Mouse (Mus musculus): Measurements from ENCODE around the gene Zbtb16. TPM values are rescaled to one million over a fixed set of nuclear protein-coding genes. Genes with fewer than 3 reads are reported as not detected.

Zbtb16 gene
- polyA plus RNA-seq, 1 experiment: 0.02 TPM

DNA sequence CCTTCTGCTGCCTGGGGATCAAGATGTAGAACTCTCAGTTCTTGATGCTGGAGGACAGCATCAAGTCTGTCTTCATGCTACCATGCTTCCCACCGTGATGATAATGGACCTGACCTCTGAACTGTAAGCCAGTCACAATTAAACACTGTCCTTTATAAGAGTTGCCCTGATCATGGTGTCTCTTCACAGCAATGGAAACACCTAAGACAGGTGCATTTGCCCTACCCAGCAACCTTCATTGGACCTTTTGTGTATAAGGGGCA lies 146.4 kb downstream of the Zbtb16 start:
- Histone ChIP-seq H3K27me3 (ENCODE audit: control insufficient read depth) (no peaks in the 10 kb centered on the region; the same call in 1 of the 2 replicates), H3K4me1 (ENCODE audit: control insufficient read depth) (peaks cover 17% of the 10 kb centered on the region), H3K36me3 (ENCODE audit: control insufficient read depth) (no peaks in the 10 kb centered on the region), H3K4me3 (replicated peaks) (no peak overlapping the region), H3K9me3 (ENCODE audit: control insufficient read depth, low read length) (no peaks in the 10 kb centered on the region)
- TF ChIP-seq GATA1 (IDR thresholded peaks at IDR 0.05; ENCODE audit: low read length) (no peak), TAL1 (IDR thresholded peaks at IDR 0.05; ENCODE audit: low read length) (no peak)

- Histone ChIP-seq H3K9me3 (ENCODE audit: control insufficient read depth, low read length) (no peaks in the 10 kb centered on the region), H3K4me3 (replicated peaks) (no peak overlapping the region), H3K36me3 (ENCODE audit: control insufficient read depth) (no peaks in the 10 kb centered on the region), H3K4me1 (ENCODE audit: control insufficient read depth) (peaks cover 17% of the 10 kb centered on the region), H3K27me3 (ENCODE audit: control insufficient read depth) (no peaks in the 10 kb centered on the region; the same call in 1 of the 2 replicates)
- TF ChIP-seq GATA1 (IDR thresholded peaks at IDR 0.05; ENCODE audit: low read length) (no peak), TAL1 (IDR thresholded peaks at IDR 0.05; ENCODE audit: low read length) (no peak)
Observed at GRCm38 (mm10) chr9:48688859-48689717, 146.9 kb downstream of the Zbtb16 start.

DNA sequence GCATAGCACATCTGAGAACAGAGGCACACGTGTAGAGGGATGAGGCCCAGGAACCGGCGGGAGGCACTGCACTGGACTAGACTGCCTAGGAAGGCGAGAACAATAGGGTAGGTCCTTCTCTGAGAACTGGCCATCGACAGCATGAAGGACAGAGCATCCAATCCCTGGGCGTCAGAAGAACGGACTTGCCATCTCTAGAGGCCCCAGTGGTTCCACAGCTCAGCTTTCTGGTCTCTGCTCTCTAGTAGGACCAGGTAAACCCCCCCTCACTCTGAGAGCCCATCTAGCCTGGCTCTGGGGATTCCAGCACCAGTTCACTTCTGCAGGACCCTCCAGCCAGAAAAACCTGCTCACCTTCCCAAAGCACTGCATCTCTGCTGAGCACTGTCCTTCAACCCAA lies 148.1 kb downstream of the Zbtb16 start:
- Histone ChIP-seq H3K36me3 (ENCODE audit: control insufficient read depth) (no peaks in the 10 kb centered on the region), H3K4me1 (ENCODE audit: control insufficient read depth) (peaks cover 17% of the 10 kb centered on the region), H3K9me3 (ENCODE audit: control insufficient read depth, low read length) (no peaks in the 10 kb centered on the region), H3K27me3 (ENCODE audit: control insufficient read depth) (no peaks in the 10 kb centered on the region), H3K4me3 (replicated peaks) (no peak overlapping the region)
- TF ChIP-seq GATA1 (IDR thresholded peaks at IDR 0.05; ENCODE audit: low read length) (no peak), TAL1 (IDR thresholded peaks at IDR 0.05; ENCODE audit: low read length) (no peak)

GRCm38 (mm10) chr9:48685721-48686120 lies 150.3 kb downstream of the Zbtb16 start:
- TF ChIP-seq TAL1 (IDR thresholded peaks at IDR 0.05; ENCODE audit: low read length) (no peak), GATA1 (IDR thresholded peaks at IDR 0.05; ENCODE audit: low read length) (no peak)
- H3K36me3 ChIP-seq (ENCODE audit: control insufficient read depth): no peaks in the 10 kb centered on the region
- no peaks in the 10 kb centered on the region for H3K27me3 ChIP-seq (ENCODE audit: control insufficient read depth)
- no peak overlapping the region for H3K4me3 ChIP-seq (replicated peaks)
- peaks cover 17% of the 10 kb centered on the region for H3K4me1 ChIP-seq (ENCODE audit: control insufficient read depth)
- no peaks in the 10 kb centered on the region for H3K9me3 ChIP-seq (ENCODE audit: control insufficient read depth, low read length)

GRCm38 (mm10) chr9:48684144-48684543 lies 151.9 kb downstream of the Zbtb16 start:
- no peaks in the 10 kb centered on the region for H3K36me3 ChIP-seq (ENCODE audit: control insufficient read depth)
- no peaks in the 10 kb centered on the region for H3K27me3 ChIP-seq (ENCODE audit: control insufficient read depth)
- H3K9me3 ChIP-seq (ENCODE audit: control insufficient read depth, low read length): no peaks in the 10 kb centered on the region
- TF ChIP-seq GATA1 (IDR thresholded peaks at IDR 0.05; ENCODE audit: low read length): no peak
- TF ChIP-seq TAL1 (IDR thresholded peaks at IDR 0.05; ENCODE audit: low read length): no peak
- H3K4me1 ChIP-seq (ENCODE audit: control insufficient read depth): peaks cover 13% of the 10 kb centered on the region
- no peak overlapping the region for H3K4me3 ChIP-seq (replicated peaks)

GRCm38 (mm10) chr9:48681193-48681592 lies 154.8 kb downstream of the Zbtb16 start:
- Histone ChIP-seq H3K9me3 (ENCODE audit: control insufficient read depth, low read length) (no peaks in the 10 kb centered on the region), H3K36me3 (ENCODE audit: control insufficient read depth) (no peaks in the 10 kb centered on the region), H3K27me3 (ENCODE audit: control insufficient read depth) (no peaks in the 10 kb centered on the region), H3K4me1 (ENCODE audit: control insufficient read depth) (no peaks in the 10 kb centered on the region), H3K4me3 (replicated peaks) (no peak overlapping the region)
- no peak for TF ChIP-seq TAL1 (IDR thresholded peaks at IDR 0.05; ENCODE audit: low read length)
- no peak for TF ChIP-seq GATA1 (IDR thresholded peaks at IDR 0.05; ENCODE audit: low read length)

DNA sequence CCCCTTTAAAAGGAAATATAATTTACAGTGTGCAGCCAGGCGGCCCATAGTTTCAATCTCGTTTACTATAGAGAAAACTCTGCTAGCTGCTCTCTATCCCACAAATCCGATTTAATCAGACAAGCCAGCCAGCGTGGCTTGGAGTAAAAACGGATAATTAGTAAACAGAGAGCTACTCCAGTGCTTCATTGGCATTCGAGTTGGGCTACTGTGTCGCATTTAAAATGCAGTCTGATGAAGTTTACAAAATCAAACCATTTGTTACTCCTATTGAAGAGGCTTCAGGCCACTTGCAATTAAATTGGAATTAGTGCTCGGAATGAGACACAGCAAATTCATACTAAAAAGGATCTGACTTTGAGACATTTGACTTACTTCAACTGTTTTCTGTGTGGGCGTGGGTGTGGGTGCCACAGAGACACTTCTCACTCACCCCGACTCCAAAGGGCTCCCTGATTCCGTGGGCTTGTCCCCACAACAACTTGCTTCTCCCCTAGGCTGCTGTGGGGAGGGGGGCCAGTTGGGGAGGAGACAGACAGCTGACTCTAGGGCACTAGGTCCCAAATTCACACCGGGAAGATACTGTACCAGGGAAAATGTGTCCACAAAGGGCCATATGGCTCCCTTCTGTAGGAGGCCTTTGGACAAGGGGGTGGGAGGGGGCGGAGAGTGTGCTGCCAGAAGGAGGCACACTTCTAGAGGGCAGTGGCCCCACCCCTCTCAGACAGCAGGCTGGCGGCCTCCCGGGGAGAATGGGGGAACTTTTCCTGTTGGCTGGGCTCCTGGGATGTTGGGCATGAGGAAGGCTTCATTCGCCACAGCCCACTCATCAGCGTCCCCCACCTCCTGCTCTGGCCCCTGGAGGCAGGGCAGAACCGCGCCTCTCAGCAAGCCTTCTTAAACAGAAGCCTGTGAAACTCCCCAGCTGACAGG lies 157.3 kb downstream of the Zbtb16 start:
- no peaks in the 10 kb centered on the region for H3K9me3 ChIP-seq (ENCODE audit: control insufficient read depth, low read length)
- no peak overlapping the region for H3K4me3 ChIP-seq (replicated peaks)
- no peaks in the 10 kb centered on the region for H3K4me1 ChIP-seq (ENCODE audit: control insufficient read depth)
- no peaks in the 10 kb centered on the region; the same call in 1 of the 2 replicates for H3K27me3 ChIP-seq (ENCODE audit: control insufficient read depth)
- TF ChIP-seq GATA1 (IDR thresholded peaks at IDR 0.05; ENCODE audit: low read length) (no peak), TAL1 (IDR thresholded peaks at IDR 0.05; ENCODE audit: low read length) (no peak)
- H3K36me3 ChIP-seq (ENCODE audit: control insufficient read depth): no peaks in the 10 kb centered on the region

GRCm38 (mm10) chr9:48675151-48675790 lies 160.8 kb downstream of the Zbtb16 start:
- Histone ChIP-seq H3K36me3 (ENCODE audit: control insufficient read depth) (no peaks in the 10 kb centered on the region), H3K4me3 (replicated peaks) (no peak overlapping the region), H3K27me3 (ENCODE audit: control insufficient read depth) (no peaks in the 10 kb centered on the region; the same call in 1 of the 2 replicates), H3K9me3 (ENCODE audit: control insufficient read depth, low read length) (no peaks in the 10 kb centered on the region), H3K4me1 (ENCODE audit: control insufficient read depth) (no peaks in the 10 kb centered on the region)
- no peak for TF ChIP-seq TAL1 (IDR thresholded peaks at IDR 0.05; ENCODE audit: low read length)
- no peak for TF ChIP-seq GATA1 (IDR thresholded peaks at IDR 0.05; ENCODE audit: low read length)
